Mouse (Mus musculus): ENCODE results near the gene Ccdc149. TPM values are rescaled to one million over a fixed set of nuclear protein-coding genes. Genes with fewer than 3 reads are reported as not detected.

The Ccdc149 gene
- total RNA-seq, 2 experiments from 2014 or later = 38.9 to 43.3 TPM

GRCm38 (mm10) chr5:52354441-52354840, 116.9 kb downstream of the Ccdc149 start:
- intact Hi-C loops (cut with DNase I) = no loop called here
- no peak for DNase-seq (ENCODE audit: low spot score in 2 of 2)

- DNase-seq (ENCODE audit: low spot score in 2 of 2) = no peak
- intact Hi-C loops (cut with DNase I) = no loop called here
Measured at GRCm38 (mm10) chr5:52352730-52353129, 118.6 kb downstream of the Ccdc149 start.

GRCm38 (mm10) chr5:52351561-52351960, 119.8 kb downstream of the Ccdc149 start:
- intact Hi-C loops (cut with DNase I) = no loop called here
- no peak for DNase-seq (ENCODE audit: low spot score in 2 of 2)

- intact Hi-C loops (cut with DNase I) = no loop called here
- DNase-seq (ENCODE audit: low spot score in 2 of 2) = no peak
Measured at GRCm38 (mm10) chr5:52350451-52350850, 120.9 kb downstream of the Ccdc149 start.

- intact Hi-C loops (cut with DNase I) = no loop called here
- no peak for DNase-seq (ENCODE audit: low spot score in 2 of 2)
Measured at GRCm38 (mm10) chr5:52346890-52347289, 124.4 kb downstream of the Ccdc149 start.

- intact Hi-C loops (cut with DNase I) = no loop called here
- no peak for DNase-seq (ENCODE audit: low spot score in 2 of 2)
Measured at GRCm38 (mm10) chr5:52339134-52339533, 132.2 kb downstream of the Ccdc149 start.

- DNase-seq (ENCODE audit: low spot score in 2 of 2) = no peak
- intact Hi-C loops (cut with DNase I) = no loop called here
Measured at GRCm38 (mm10) chr5:52335590-52335989, 135.7 kb downstream of the Ccdc149 start.

- DNase-seq (ENCODE audit: low spot score in 2 of 2) = no peak
- intact Hi-C loops (cut with DNase I) = no loop called here
Measured at GRCm38 (mm10) chr5:52332120-52332519, 139.2 kb downstream of the Ccdc149 start.

Other genes starting within 250 kb of the Ccdc149 start
- 1 to 10 TPM; 6.6 to 7.5 TPM for gene Sod3, start 107.7 kb downstream of the Ccdc149 start, total RNA-seq (2021)
- 10 to 100 TPM; 48.9 to 57.3 TPM for gene Lgi2, start 94.9 kb upstream of the Ccdc149 start, total RNA-seq (2021)
- 10 to 100 TPM; 10.0 to 10.7 TPM for gene Sepsecs, start 198.2 kb upstream of the Ccdc149 start, total RNA-seq (2021)

All from left cerebral cortex, postnatal 14 days (tissue).